Mouse (Mus musculus) testis, adult 2 months (tissue): ENCODE data around the gene Zfp715.

Experiments used
- CTCF ChIP-seq: fragments of 200-500 bp; IDR thresholded peaks from 2 replicates; pipeline ENCODE4 v1.5.1; 2012; ENCODE audit warnings: low read depth, mild to moderate bottlenecking, inconsistent platforms, low read length, moderate library complexity; ENCODE audit not compliant: control insufficient read depth, insufficient read depth, insufficient replicate concordance
- POLR2A ChIP-seq: fragments of 200-500 bp; IDR thresholded peaks from 2 replicates; pipeline ENCODE4 v1.6.1; 2012; ENCODE audit warnings: low read depth, mild to moderate bottlenecking, inconsistent platforms, low read length, moderate library complexity; ENCODE audit not compliant: control insufficient read depth

GRCm38 (mm10) chr7:43353758-43354157 is 40.7 kb upstream of the Zfp715 start:
- TF ChIP-seq POLR2A (no peak), CTCF (no peak)
